Mouse (Mus musculus) c-Kit-positive CD71-positive TER-119-positive erythroid progenitor cells, embryonic 14.5 days (primary cell): Measurements from ENCODE around the gene Tmem189.

ENCODE experiments used
- DNase-seq: peaks from one replicate; pipeline ENCODE4 v3.0.0-alpha.2; 2013; ENCODE audit warnings: low spot score

The Tmem189 gene

DNA sequence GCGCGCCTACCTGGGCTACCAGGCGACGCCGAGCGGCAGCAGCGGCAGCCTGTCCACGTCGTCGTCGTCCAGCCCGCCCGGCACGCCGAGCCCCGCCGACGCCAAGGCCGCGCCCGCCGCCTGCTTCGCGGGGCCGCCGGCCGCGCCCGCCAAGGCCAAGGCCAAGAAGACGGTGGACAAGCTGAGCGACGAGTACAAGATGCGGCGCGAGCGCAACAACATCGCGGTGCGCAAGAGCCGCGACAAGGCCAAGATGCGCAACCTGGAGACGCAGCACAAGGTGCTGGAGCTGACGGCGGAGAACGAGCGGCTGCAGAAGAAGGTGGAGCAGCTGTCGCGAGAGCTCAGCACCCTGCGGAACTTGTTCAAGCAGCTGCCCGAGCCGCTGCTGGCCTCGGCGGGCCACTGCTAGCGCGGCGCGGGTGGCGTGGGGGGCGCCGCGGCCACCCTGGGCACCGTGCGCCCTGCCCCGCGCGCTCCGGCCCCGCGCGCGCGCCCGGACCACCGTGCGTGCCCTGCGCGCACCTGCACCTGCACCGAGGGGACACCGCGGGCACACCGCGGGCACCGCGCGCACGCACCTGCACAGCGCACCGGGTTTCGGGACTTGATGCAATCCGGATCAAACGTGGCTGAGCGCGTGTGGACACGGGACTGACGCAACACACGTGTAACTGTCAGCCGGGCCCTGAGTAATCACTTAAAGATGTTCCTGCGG, at the start of gene Tmem189:
TSS of gene Tmem189 (minus strand) at position 322 of the 718 bp plus-strand sequence.
- DNase-seq, result no peak

DNA sequence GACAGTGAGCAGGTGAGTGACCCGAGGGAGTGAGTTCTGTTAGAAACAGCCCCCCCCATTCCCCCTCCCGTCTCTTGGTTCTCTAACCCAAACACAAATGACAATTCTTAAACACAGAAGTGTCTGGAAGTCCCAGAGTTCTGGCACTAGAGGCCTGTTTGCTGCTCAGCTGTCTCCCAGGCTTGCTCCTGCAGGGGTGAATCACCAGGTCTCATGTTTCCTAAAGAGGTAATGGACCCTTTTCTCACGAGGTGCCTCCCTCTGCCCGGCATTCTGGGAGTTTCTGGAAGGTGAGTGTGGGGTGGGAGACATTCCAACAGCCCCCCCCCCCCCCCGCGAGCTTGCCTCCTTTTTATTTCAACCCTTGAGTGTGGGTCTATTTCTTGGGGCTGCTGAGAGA, 49.4 kb upstream of the Tmem189 start:
- DNase-seq, result no peak

DNA sequence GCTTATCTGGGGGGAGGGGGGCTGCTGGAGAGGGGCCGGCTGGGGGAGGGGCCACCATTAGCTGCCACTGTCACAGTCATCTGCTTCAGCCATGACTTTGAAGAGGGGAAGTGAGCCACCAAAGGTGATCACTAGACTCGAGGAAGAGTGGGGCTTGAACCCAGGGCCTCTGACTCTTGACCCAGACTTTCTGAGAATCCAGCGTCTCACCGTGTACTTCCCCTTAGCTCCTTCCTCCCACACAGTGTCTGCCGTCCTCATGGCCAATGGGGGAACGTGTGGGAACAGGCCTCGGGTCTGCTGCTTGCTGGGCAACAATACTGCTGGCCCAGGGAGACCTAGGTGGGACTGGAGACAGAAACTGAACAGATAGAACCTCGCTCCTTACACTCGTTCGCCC, 45.2 kb upstream of the Tmem189 start:
- no peak for DNase-seq

DNA sequence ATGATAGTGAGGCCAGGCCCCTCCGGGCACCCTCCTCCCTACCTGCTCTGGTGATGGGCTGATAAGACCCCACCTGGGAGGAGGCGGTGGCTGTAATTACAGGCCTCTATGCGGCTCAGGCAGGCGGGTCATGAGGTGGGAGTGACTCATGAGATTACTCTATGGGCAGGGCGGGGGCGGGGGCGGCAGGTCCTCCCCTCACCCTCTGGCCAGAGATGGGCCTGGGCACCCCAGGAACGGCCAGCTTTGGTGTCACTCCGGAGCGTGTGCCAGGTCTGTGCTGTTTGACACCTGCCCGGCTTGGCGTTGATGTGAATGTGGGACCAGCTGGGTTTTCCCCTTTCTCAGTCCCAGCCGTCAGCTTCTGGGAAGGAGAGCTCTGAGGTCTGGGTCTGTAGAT, 41.5 kb upstream of the Tmem189 start:
- no peak for DNase-seq

DNA sequence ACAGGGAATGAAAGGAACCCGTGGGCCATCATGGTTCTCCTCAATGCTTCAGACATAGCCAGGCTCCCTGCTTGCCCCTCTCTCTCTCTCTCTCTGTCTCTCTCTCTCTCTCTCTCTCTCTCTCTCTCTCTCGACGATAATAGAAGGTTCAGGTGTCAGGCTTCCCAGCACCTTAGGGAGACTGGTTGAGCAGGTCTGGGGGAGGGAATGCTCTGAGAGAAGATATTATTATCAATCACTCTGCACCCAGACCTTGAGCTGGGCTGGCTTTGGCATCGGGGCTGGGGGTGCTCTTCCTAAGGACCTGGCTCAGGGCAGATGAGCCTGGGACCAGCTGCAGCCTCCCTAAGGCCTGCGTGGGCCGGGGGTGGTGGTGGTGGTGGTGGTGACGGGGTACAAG, 40.4 kb upstream of the Tmem189 start:
- no peak for DNase-seq

- DNase-seq, result no peak
These were observed 37.5 kb upstream of the Tmem189 start for GRCm38 (mm10) chr2:167727161-167727560.

- DNase-seq, result no peak
These were observed 36.3 kb upstream of the Tmem189 start for GRCm38 (mm10) chr2:167725879-167726278.

GRCm38 (mm10) chr2:167723589-167724206, 34.1 kb upstream of the Tmem189 start:
- no peak for DNase-seq

DNA sequence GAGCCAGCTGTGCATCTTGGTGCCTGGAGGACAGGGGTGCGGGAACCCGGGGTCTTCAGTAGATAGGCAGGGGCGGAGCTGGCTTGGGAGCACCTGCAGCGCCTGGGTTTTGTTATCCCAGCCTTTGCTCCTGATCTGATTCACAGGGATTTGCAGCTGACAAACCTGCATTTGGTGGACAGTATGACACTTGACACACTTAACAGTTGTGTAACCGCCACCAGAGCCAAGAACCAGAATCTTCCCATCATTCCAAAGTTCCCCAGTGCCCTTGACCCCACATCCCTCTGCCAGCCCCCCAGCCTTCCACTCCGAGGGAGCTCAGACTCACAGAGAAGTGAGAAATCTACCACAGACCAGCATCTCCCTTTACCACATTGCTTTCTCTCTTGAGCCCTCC, 32.9 kb upstream of the Tmem189 start:
- DNase-seq, result no peak

DNA sequence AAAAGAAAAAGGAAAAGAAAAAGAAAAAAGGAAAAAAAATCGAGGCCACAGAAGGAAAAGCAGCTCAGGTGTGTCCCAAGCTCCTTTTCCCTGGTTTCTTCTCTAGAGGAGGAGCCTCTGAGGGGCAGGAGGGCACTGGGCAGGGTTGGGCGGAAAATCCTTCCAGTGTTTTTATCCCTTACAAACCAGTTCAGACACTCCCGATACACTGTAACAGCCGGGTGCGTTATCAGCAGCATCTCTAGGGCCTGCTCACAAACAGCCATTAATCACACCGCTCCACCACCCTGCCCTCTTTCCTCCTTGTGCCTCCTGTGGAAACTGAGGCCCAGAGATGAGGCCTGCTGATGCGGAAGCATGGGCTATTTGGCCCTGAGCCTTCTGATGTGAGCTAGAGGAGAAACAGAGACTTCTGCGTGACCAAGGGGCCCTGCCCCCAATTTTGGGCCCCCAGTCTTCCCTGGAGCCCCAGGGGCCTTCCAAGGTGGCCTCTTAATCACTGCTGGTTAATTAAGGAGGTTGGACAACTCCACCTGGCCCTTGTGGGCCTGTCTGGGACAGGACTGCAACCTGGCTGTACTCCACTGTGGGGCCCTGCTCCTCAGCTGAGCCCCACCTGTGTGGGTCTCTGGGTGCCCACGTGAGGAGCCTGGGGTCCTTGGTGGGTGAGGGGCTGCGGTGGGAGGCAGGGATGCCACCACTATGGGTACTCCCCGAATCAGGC, 31.7 kb upstream of the Tmem189 start:
- DNase-seq, result no peak

- DNase-seq, result no peak
These were observed 29.9 kb upstream of the Tmem189 start for GRCm38 (mm10) chr2:167719520-167719919.

GRCm38 (mm10) chr2:167717208-167717607, 27.6 kb upstream of the Tmem189 start:
- DNase-seq, result no peak

- DNase-seq, result no peak
These were observed 25.4 kb upstream of the Tmem189 start for GRCm38 (mm10) chr2:167715008-167715407.

DNA sequence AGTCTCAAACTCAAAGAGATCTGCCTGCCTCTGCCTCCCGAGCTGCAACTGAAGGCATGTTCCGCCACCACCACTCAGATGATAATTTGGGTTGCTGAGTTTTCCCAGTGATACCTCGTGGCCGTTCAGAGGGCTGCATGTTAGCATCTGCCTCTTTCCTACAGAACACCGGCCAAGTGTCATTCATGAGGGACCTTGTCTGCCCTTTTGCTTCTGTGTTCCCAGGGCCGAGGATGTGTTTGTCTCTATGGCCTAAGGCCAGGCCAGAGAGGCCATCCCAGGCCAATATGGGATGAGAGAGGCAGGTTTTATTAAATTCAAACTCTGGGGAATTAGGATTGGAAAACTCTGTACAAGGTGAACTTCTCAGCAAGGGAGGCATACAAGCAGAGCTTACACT, 24.7 kb upstream of the Tmem189 start:
- no peak for DNase-seq

DNA sequence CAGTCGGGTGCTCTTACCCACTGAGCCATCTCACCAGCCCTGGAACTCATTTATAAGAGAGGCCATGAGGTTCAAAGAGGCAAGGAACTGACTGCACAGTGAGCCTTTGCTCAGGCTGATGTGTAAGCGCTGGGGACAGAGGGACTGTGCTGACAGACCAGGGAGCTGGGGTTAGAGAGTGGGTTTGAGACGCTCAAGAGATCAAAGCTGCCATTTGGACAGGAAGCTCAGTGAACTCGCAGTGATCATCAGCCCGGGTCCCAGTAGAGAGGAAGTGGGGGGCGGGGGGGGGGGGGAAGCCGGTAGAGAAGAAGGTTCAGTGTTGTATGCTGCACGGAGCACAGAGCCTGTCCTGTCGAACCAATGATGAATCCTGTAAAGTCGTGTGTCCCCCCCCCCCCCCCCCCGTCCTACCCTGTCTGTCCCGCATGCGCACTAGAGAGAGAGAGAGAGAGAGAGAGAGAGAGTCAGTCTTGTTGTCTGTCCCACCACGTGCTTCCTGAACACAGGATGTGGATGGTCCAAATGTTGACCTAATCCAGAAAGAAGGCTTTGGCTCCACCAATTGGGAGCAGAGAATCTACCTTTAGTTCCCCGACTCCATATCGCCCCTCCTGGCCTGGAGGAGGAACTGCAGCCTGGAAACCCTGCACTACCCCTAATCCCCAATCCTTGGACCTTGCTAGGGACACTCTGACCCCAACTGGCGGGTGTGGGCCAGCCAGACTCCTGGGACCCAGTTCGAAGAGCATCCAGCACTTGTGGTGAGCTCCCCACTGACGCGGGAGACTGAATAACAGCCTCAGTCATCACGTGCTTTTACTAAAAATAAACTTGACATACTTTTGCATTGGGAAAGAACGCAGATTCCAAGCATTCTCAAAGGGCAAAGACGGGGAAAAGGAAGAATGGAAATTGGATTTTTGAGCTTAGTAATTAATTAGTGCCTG, 23.5 kb upstream of the Tmem189 start:
- DNase-seq, result no peak

DNA sequence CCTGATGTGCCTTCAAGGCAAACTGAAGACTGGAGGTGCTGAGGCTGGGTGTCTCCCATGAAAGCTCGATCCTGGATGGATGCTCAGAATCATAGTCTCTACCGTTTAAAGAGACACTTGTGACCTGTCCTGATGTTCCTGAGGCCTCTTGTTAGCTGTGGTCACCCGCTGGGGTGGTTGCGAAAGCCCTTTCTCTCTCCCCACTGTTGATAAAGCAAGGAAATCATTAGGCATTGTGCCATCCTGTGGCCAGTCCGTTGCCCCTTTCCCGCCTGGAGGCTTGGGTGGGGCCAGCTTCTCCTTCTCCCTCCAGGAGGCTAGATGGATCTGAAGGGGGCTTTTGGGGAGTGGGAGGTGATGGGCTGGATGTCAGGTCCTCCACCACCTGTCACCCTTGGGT, 21.0 kb upstream of the Tmem189 start:
- no peak for DNase-seq

DNA sequence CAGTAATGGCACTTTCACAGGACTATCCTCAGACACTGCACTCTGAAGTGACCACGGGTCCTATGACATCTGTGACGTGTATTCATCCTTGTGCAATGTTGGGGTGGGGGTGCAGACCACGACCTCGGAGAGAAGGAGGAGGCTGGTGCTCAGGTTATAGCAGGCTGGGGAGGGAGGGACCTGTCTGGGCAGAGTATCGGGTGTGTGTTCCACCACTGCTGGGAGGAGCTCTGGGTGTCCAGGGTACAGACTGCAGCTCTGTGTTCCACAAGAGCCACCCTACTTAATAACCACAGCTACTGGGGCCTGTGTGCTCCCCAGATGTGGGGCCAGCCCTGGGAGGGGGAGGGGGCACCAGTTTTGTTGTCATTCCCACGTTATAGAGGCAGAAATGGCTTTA, 20.3 kb upstream of the Tmem189 start:
- DNase-seq, result no peak

GRCm38 (mm10) chr2:167708373-167708772, 18.8 kb upstream of the Tmem189 start:
- no peak for DNase-seq

- no peak for DNase-seq
These were observed 16.7 kb upstream of the Tmem189 start for GRCm38 (mm10) chr2:167706183-167706939.

- no peak for DNase-seq
These were observed 14.8 kb upstream of the Tmem189 start for GRCm38 (mm10) chr2:167704409-167704808.

GRCm38 (mm10) chr2:167702126-167702525, 12.5 kb upstream of the Tmem189 start:
- DNase-seq, result no peak
